Mouse (Mus musculus) kidney, adult 2 months (tissue): Measurements from ENCODE around the gene Rad9a.

Experiments
- CTCF ChIP-seq: fragments of 200-500 bp; conservative IDR thresholded peaks from 2 replicates; pipeline ENCODE4 v1.5.1; 2011; ENCODE audit warnings: low read depth, mild to moderate bottlenecking, control low read depth, low read length, moderate library complexity, mixed read lengths; ENCODE audit not compliant: insufficient read depth, insufficient read length
- POLR2A ChIP-seq: fragments of 200-500 bp; IDR thresholded peaks from one replicate; pipeline ENCODE4 v1.6.1; 2011; ENCODE audit warnings: low read depth, low read length, control low read depth

GRCm38 (mm10) chr19:4203148-4203547, 1.7 kb upstream of the Rad9a start:
- no peak for TF ChIP-seq POLR2A
- no peak for TF ChIP-seq CTCF
